Mouse (Mus musculus): Measurements from ENCODE around the gene Tef. TPM values are rescaled to one million over a fixed set of nuclear protein-coding genes. Genes with fewer than 3 reads are reported as not detected.

The Tef gene
- polyA plus RNA-seq, 1 experiment from 2014 or later, result 17.9 TPM

DNA sequence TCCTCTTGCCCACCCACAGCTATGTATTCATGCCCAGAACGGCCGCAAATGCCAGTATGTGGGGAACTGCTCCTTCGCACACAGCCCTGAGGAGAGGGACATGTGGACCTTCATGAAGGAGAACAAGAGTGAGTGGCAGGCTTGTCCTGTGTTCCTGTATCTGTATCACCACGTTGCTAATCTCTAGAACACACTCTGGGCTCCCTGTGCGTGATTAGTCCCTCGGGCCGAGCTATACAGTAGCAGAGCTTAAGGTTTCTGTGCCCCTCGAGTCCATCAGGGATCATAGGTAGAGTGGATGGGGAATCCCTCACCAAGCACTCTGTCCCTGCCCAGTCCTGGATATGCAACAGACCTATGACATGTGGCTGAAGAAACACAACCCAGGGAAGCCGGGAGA is 9.8 kb upstream of the Tef start:
- H3K4me1 ChIP-seq (replicated peaks; ENCODE audit: insufficient read depth, low read length), result no peaks in the 10 kb centered on the region
- WGBS, result 90% methylated on average over 9 of the region's 9 CpGs
- no peak for TF ChIP-seq CTCF (IDR thresholded peaks at IDR 0.05; ENCODE audit: low read depth)
- H3K9me3 ChIP-seq (replicated peaks; ENCODE audit: low read length), result no peaks in the 10 kb centered on the region
- no peak for ATAC-seq (replicated peaks; ENCODE audit: low FRiP score, low read depth)
- H3K36me3 ChIP-seq (ENCODE audit: insufficient read depth, low read length), result peaks cover 34% of the 10 kb centered on the region
- no peak for DNase-seq (ENCODE audit: low spot score)
- H3K9ac ChIP-seq (ENCODE audit: low read depth, low read length), result no peak overlapping the region
- H3K27me3 ChIP-seq (ENCODE audit: insufficient read depth, low read length), result no peaks in the 10 kb centered on the region
- H3K4me3 ChIP-seq (replicated peaks; ENCODE audit: low read depth, low read length), result no peak overlapping the region
- no peak overlapping the region for H3K4me2 ChIP-seq (ENCODE audit: low read length)
- no peak overlapping the region for H3K27ac ChIP-seq

DNA sequence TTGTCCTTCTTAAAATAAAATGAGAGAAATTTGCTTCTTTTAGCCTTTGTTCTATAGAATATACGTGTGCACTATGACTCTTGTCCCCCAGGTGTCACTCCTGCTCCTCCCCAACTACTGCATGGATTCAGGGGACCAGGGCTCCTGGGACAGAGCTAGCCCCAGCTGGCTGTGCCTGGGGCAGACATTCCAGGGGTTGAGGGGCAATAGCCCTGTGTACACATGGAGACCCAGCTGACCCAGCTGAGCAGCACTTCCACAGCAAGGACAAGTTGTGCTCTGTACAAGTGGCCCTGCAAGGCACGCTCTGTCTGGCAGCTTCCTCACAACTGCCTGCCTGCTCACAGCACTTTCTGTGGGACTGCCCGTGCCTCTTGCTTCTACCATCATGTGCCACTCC is 6.0 kb upstream of the Tef start:
- ATAC-seq (replicated peaks; ENCODE audit: low FRiP score, low read depth) (peak; percentile 57), DNase-seq (ENCODE audit: low spot score) (peak; percentile 46)
- H3K27ac ChIP-seq, result no peak overlapping the region; the same call in 1 of the 2 replicates
- WGBS, result 73% methylated on average over 3 of the region's 3 CpGs
- no peak overlapping the region for H3K4me3 ChIP-seq (replicated peaks; ENCODE audit: low read depth, low read length)
- H3K9ac ChIP-seq (ENCODE audit: low read depth, low read length), result no peak overlapping the region
- H3K9me3 ChIP-seq (replicated peaks; ENCODE audit: low read length), result no peaks in the 10 kb centered on the region
- no peaks in the 10 kb centered on the region for H3K27me3 ChIP-seq (ENCODE audit: insufficient read depth, low read length)
- peak; percentile 63 for TF ChIP-seq CTCF (IDR thresholded peaks at IDR 0.05; ENCODE audit: low read depth)
- no peaks in the 10 kb centered on the region for H3K4me1 ChIP-seq (replicated peaks; ENCODE audit: insufficient read depth, low read length)
- peaks cover 22% of the 10 kb centered on the region for H3K36me3 ChIP-seq (ENCODE audit: insufficient read depth, low read length)
- no peak overlapping the region for H3K4me2 ChIP-seq (ENCODE audit: low read length)

DNA sequence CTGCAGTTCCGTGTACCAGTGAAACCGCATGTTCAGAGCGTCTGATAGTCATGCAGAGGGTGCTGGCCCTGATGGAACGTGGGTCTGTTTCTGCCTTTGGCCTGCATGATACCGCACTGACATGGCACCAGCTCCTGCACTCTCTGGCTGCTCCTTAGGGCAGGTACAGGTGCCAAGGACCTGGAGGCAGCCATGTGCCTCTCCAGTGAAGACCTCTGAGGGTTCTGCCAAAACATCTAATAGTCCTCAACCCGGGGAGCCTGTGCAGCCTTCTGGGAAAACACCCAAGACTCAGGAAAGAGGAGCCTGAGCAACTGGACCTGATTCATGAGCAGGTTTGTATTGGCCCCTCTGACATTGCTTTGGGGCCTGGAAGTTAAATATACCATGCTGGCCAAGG is 4.4 kb upstream of the Tef start:
- no peak for DNase-seq (ENCODE audit: low spot score)
- Histone ChIP-seq H3K4me1 (replicated peaks; ENCODE audit: insufficient read depth, low read length) (peaks cover 5% of the 10 kb centered on the region; the same call in 1 of the 2 replicates), H3K9ac (ENCODE audit: low read depth, low read length) (no peak overlapping the region), H3K36me3 (ENCODE audit: insufficient read depth, low read length) (peaks cover 6% of the 10 kb centered on the region), H3K4me2 (ENCODE audit: low read length) (no peak overlapping the region), H3K4me3 (replicated peaks; ENCODE audit: low read depth, low read length) (no peak overlapping the region), H3K27ac (no peak overlapping the region), H3K27me3 (ENCODE audit: insufficient read depth, low read length) (no peaks in the 10 kb centered on the region), H3K9me3 (replicated peaks; ENCODE audit: low read length) (no peaks in the 10 kb centered on the region)
- ATAC-seq (replicated peaks; ENCODE audit: low FRiP score, low read depth), result no peak
- no peak for TF ChIP-seq CTCF (IDR thresholded peaks at IDR 0.05; ENCODE audit: low read depth)
- WGBS, result 84% methylated on average over 6 of the region's 6 CpGs

DNA sequence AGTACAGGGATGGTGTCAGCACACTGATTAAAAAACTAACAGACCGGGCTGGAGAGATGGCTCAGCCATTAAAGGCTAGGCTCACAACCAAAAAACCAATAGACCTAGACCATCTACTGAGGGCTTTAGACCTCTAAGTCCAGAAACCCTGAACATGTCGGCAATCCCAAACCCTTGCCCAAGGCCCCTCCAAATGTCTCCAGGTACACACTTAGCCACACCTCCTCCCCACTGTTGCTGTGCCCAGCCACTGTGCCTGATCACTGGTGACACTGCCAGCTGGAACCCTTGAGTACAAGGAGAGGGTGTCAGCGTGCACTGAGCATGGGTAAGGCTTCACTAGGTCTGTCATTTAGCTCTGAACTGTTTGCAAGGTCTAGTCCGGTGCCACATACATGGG is 3.8 kb upstream of the Tef start:
- WGBS, result 81% methylated on average over 4 of the region's 4 CpGs
- Histone ChIP-seq H3K9ac (ENCODE audit: low read depth, low read length) (no peak overlapping the region), H3K4me3 (replicated peaks; ENCODE audit: low read depth, low read length) (no peak overlapping the region), H3K36me3 (ENCODE audit: insufficient read depth, low read length) (peaks cover 4% of the 10 kb centered on the region; the same call in 1 of the 2 replicates), H3K9me3 (replicated peaks; ENCODE audit: low read length) (no peaks in the 10 kb centered on the region), H3K27me3 (ENCODE audit: insufficient read depth, low read length) (no peaks in the 10 kb centered on the region), H3K4me2 (ENCODE audit: low read length) (no peak overlapping the region), H3K4me1 (replicated peaks; ENCODE audit: insufficient read depth, low read length) (peaks cover 9% of the 10 kb centered on the region; the same call in 1 of the 2 replicates), H3K27ac (no peak overlapping the region; the same call in 1 of the 2 replicates)
- TF ChIP-seq CTCF (IDR thresholded peaks at IDR 0.05; ENCODE audit: low read depth), result no peak
- no peak for DNase-seq (ENCODE audit: low spot score)
- ATAC-seq (replicated peaks; ENCODE audit: low FRiP score, low read depth), result no peak

DNA sequence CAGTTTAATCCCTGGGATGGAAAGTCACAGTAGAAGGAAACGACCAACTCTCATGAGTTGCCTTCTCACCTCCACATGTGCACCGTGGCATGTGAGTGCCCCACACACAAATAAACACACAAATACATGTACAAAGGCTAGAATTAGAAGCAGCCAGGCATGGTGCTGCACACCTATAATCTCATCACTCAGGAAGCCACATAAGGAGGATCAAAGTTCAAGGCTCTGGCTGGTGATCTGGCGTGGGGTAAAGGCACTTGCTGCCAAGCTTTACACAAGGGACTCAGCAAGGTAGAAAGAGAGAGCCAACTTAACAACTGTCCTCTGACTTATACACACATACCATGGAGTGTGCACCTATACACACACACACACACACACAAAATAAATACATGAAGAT is 1.8 kb upstream of the Tef start:
- Histone ChIP-seq H3K9me3 (replicated peaks; ENCODE audit: low read length) (no peaks in the 10 kb centered on the region), H3K36me3 (ENCODE audit: insufficient read depth, low read length) (no peaks in the 10 kb centered on the region), H3K4me1 (replicated peaks; ENCODE audit: insufficient read depth, low read length) (peaks cover 27% of the 10 kb centered on the region), H3K9ac (ENCODE audit: low read depth, low read length) (no peak overlapping the region), H3K4me3 (replicated peaks; ENCODE audit: low read depth, low read length) (no peak overlapping the region), H3K4me2 (ENCODE audit: low read length) (no peak overlapping the region), H3K27ac (no peak overlapping the region), H3K27me3 (ENCODE audit: insufficient read depth, low read length) (no peaks in the 10 kb centered on the region)
- DNase-seq (ENCODE audit: low spot score) (no peak), ATAC-seq (replicated peaks; ENCODE audit: low FRiP score, low read depth) (no peak)
- WGBS, result 48% methylated on average over 3 of the region's 3 CpGs
- TF ChIP-seq CTCF (IDR thresholded peaks at IDR 0.05; ENCODE audit: low read depth), result no peak

DNA sequence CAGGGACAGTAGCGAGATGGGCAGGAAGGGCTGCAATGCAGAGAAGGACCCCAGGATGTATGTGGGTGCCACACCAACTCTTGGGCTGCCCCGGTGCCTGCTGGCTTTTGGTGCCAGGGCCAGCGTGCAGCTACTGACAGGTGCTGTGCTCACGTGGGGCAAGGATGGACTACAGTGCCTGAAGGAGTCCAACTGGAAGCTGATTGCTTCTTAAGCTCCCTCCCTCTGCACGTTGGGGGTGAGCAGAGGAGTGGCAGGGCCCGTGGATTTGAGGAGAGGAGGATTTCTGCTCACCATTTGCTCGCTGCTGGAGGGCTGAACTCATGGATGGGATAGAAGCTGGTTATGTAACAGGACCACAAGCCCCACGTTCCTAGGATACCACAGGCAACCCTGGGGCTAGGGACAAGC is 725 bp downstream of the Tef start:
- H3K9ac ChIP-seq (ENCODE audit: low read depth, low read length), result peak overlapping the region; percentile 51
- no peaks in the 10 kb centered on the region for H3K36me3 ChIP-seq (ENCODE audit: insufficient read depth, low read length)
- peaks cover 39% of the 10 kb centered on the region for H3K4me1 ChIP-seq (replicated peaks; ENCODE audit: insufficient read depth, low read length)
- H3K4me2 ChIP-seq (ENCODE audit: low read length), result peak overlapping the region; percentile 46
- no peak for TF ChIP-seq CTCF (IDR thresholded peaks at IDR 0.05; ENCODE audit: low read depth)
- ATAC-seq (replicated peaks; ENCODE audit: low FRiP score, low read depth) (peak; percentile 19; the same call in 1 of the 2 replicates), DNase-seq (ENCODE audit: low spot score) (peak; percentile 37)
- no peaks in the 10 kb centered on the region for H3K27me3 ChIP-seq (ENCODE audit: insufficient read depth, low read length)
- no peaks in the 10 kb centered on the region for H3K9me3 ChIP-seq (replicated peaks; ENCODE audit: low read length)
- WGBS, result 7% methylated on average over 8 of the region's 8 CpGs
- H3K4me3 ChIP-seq (replicated peaks; ENCODE audit: low read depth, low read length), result peak overlapping the region; percentile 18
- peak overlapping the region; percentile 33; the same call in 1 of the 2 replicates for H3K27ac ChIP-seq

DNA sequence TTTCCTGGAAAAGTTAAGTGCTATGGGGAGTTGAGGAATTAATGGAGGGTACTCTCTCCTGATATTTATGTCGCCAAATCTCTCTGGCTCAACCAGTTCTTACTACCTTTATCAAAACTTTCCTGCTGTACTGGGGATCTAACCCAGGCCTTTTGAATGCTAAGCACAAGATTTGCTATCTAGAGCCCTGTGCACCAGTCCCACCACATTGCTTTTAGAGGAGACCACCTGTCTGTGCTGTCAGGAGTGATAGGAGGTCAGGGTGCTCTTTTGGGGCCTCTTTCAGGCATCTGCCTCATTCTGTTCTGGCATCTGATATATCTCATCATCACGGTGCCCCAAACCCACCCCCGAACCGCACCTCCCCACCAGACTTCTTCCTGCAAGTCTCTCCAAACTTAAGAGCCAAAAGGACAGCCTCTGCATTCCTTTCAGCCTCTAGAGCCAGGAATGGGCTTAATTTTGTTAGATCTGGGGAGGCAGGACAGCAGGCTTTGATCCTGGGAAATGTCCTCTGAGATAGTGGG is 1.3 kb downstream of the Tef start:
- H3K4me3 ChIP-seq (replicated peaks; ENCODE audit: low read depth, low read length), result peak overlapping the region; percentile 18; the same call in 1 of the 2 replicates
- TF ChIP-seq CTCF (IDR thresholded peaks at IDR 0.05; ENCODE audit: low read depth), result no peak
- ATAC-seq (replicated peaks; ENCODE audit: low FRiP score, low read depth), result no peak
- WGBS, result 45% methylated on average over 4 of the region's 4 CpGs
- H3K27ac ChIP-seq, result peak overlapping the region; percentile 33; the same call in 1 of the 2 replicates
- H3K36me3 ChIP-seq (ENCODE audit: insufficient read depth, low read length), result no peaks in the 10 kb centered on the region
- H3K27me3 ChIP-seq (ENCODE audit: insufficient read depth, low read length), result no peaks in the 10 kb centered on the region
- DNase-seq (ENCODE audit: low spot score), result no peak
- no peaks in the 10 kb centered on the region for H3K9me3 ChIP-seq (replicated peaks; ENCODE audit: low read length)
- peak overlapping the region; percentile 46 for H3K4me2 ChIP-seq (ENCODE audit: low read length)
- H3K4me1 ChIP-seq (replicated peaks; ENCODE audit: insufficient read depth, low read length), result peaks cover 39% of the 10 kb centered on the region
- H3K9ac ChIP-seq (ENCODE audit: low read depth, low read length), result peak overlapping the region; percentile 51; the same call in 1 of the 2 replicates

Data from kidney, postnatal 0 days (tissue).